Mouse (Mus musculus) midbrain, embryonic 14.5 days (tissue): ENCODE measurements around the gene Tmem239. TPM values are rescaled to one million over a fixed set of nuclear protein-coding genes. Genes with fewer than 3 reads are reported as not detected.

ENCODE experiments used
- ATAC-seq: fragments of 200-750 bp; cut with Nextera tagmentation; 2 replicates; pipeline ENCODE4 v1.8.0; 2017; ENCODE audit warnings: moderate number of reproducible peaks, moderate library complexity; ENCODE audit not compliant: low FRiP score, low TSS enrichment
- DNase-seq: peaks from one replicate; pipeline ENCODE4 v3.0.0-alpha.2; 2015
- H3K27ac ChIP-seq: fragments of 300-500 bp; sonication (generic); replicated peaks from 2 replicates; pipeline ENCODE4 v1.5.1; 2014; ENCODE audit warnings: mild to moderate bottlenecking, low read depth, low read length, moderate library complexity
- H3K27me3 ChIP-seq: fragments of 300-500 bp; sonication (generic); 2 replicates; pipeline ENCODE4 v1.6.1; 2014; ENCODE audit warnings: low read length, control low read depth, mixed read lengths; ENCODE audit not compliant: control insufficient read depth, insufficient read depth
- H3K36me3 ChIP-seq: fragments of 300-500 bp; sonication (generic); 2 replicates; pipeline ENCODE4 v1.6.1; 2014; ENCODE audit warnings: low read length, control low read depth; ENCODE audit not compliant: control insufficient read depth, insufficient read depth
- H3K4me1 ChIP-seq: fragments of 300-500 bp; sonication (generic); 2 replicates; pipeline ENCODE4 v1.6.1; 2014; ENCODE audit warnings: mild to moderate bottlenecking, antibody characterized with exemption, low read length, control low read depth; ENCODE audit not compliant: control insufficient read depth, insufficient read depth
- H3K4me2 ChIP-seq: fragments of 300-500 bp; sonication (generic); 2 replicates; pipeline ENCODE4 v1.6.1; 2014; ENCODE audit warnings: mild to moderate bottlenecking, low read length, moderate library complexity
- H3K4me3 ChIP-seq: fragments of 300-500 bp; sonication (generic); replicated peaks from 2 replicates; pipeline ENCODE4 v1.5.1; 2014; ENCODE audit warnings: low read depth, low read length
- H3K9ac ChIP-seq: fragments of 300-500 bp; sonication (generic); replicated peaks from 2 replicates; pipeline ENCODE4 v1.6.1; 2014; ENCODE audit warnings: mild to moderate bottlenecking, low read length, moderate library complexity
- H3K9me3 ChIP-seq: fragments of 300-500 bp; sonication (generic); 2 replicates; pipeline ENCODE4 v1.6.1; 2016; ENCODE audit warnings: low read length, control low read depth, mixed read lengths; ENCODE audit not compliant: control insufficient read depth
- WGBS: fragments of 180-500 bp; shearing (Covaris S2); extraction: QIAGEN DNeasy Blood & Tissue Kit; methylation state at CpG from one replicate; pipeline ENCODE4 v1.1.7; 2014; 5-methylcytosine and 5-hydroxymethylcytosine counted together
- polyA plus RNA-seq: library from polyadenylated mRNA; unstranded; fragments of >200 nt; fragmentation: Nextera tagmentation; extraction: Ambion mirVana; gene quantifications from 2 replicates; pipeline ENCODE4 v1.2.1, GENCODE M21; 2014

Gene Tmem239
- polyA plus RNA-seq, 1 experiment from 2014 or later: not detected

DNA sequence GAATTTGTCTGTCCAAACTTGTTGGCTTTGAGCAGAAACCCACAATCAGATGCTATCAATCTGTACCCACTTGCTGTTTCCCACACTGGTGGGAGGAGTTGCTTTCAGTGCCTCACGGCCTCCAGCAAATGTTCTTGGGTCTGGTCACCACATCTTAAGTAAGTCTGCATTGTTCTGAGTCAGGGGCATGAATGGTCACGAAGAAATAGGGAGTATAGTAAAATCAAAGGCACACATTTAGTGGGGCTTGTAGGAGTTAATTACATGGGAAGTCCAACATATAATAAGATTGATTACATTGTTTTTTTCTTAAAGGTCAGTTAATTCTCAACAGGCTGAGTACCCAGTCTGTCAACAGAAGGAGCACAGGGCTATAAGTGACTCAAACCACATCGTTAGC is 23.1 kb upstream of the Tmem239 start:
- Histone ChIP-seq H3K4me1 (no peaks in the 10 kb centered on the region), H3K9me3 (no peaks in the 10 kb centered on the region), H3K9ac (no peak overlapping the region), H3K36me3 (no peaks in the 10 kb centered on the region), H3K4me2 (no peak overlapping the region), H3K27ac (no peak overlapping the region), H3K27me3 (no peaks in the 10 kb centered on the region), H3K4me3 (no peak overlapping the region)
- WGBS: 55% methylated on average over 3 of the region's 3 CpGs
- ATAC-seq: no peak
- DNase-seq: no peak

DNA sequence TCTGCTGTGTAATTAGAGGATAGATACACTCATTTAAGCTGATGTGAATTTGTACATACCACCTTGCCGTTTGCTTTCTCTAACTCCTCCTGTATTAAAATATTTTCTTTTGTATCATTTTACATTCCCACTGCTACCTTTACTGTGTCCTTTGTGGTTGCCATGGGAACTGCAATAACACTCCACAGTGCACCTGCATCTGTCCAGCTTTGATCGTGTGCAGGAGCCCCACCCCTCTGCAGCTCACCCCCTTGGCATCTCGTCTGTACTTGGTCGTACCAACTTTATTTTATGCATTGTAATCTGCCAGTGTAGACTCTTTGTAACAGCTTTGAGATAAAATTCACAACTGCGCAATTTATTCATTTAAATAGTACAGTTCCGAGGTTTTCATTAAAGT is 22.4 kb upstream of the Tmem239 start:
- DNase-seq (no peak), ATAC-seq (no peak)
- Histone ChIP-seq H3K4me1 (no peaks in the 10 kb centered on the region), H3K27me3 (no peaks in the 10 kb centered on the region), H3K9me3 (no peaks in the 10 kb centered on the region), H3K9ac (no peak overlapping the region), H3K36me3 (no peaks in the 10 kb centered on the region), H3K4me2 (no peak overlapping the region), H3K27ac (no peak overlapping the region), H3K4me3 (no peak overlapping the region)
- WGBS: 70% methylated on average over 6 of the region's 6 CpGs

DNA sequence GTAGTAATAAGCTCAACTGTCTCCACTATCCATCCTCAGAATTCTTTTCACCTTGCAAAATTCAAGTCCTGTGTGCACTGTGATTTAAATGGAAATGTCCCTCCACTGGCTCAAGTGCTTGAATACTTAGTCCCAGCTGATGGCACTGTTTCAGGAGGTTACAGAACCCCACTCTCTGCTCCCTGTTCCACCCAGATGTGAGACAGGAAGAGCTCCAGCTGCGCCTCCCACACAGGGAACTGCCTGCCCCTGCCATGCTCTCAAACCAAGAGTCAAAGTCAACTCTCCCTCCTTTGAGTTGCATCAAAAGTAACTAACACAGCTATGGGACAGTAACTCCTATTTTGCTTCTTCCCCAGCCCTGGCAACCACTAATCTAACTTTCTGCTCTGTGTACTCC is 20.1 kb upstream of the Tmem239 start:
- H3K27me3 ChIP-seq: no peaks in the 10 kb centered on the region
- no peak overlapping the region for H3K4me3 ChIP-seq
- H3K4me1 ChIP-seq: no peaks in the 10 kb centered on the region
- ATAC-seq: no peak
- 79% methylated on average over 1 of the region's 1 CpGs for WGBS
- no peak overlapping the region for H3K4me2 ChIP-seq
- no peak for DNase-seq
- H3K36me3 ChIP-seq: 0 out of 2 replicates have a peak, but pooled peaks cover 5% of the 10 kb centered on the region
- no peak overlapping the region for H3K9ac ChIP-seq
- no peaks in the 10 kb centered on the region for H3K9me3 ChIP-seq
- no peak overlapping the region for H3K27ac ChIP-seq

DNA sequence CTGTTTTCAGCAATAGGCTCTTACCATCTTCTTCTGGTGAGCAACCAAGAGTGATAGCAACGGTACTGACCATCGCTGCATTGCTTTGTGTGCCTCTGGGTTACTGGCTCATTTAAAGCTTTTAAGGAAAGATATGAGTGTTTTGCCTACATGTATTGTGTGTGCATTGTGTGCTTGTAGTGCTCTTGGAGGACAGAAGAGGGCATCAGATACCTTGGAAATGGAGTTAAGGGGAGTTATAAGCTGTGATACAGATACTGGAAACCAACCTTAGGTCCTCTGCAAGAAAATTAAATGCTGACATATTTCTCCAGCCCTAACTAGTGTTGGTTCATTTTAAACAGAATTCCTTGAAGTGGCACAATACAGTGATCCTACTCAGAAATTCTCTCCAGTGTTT is 17.5 kb upstream of the Tmem239 start:
- DNase-seq (no peak), ATAC-seq (no peak)
- 83% methylated on average over 2 of the region's 2 CpGs for WGBS
- no peaks in the 10 kb centered on the region for H3K27me3 ChIP-seq
- H3K4me3 ChIP-seq: no peak overlapping the region
- H3K9me3 ChIP-seq: no peaks in the 10 kb centered on the region
- H3K36me3 ChIP-seq: 0 out of 2 replicates have a peak, but pooled peaks cover 14% of the 10 kb centered on the region
- H3K9ac ChIP-seq: no peak overlapping the region
- H3K4me1 ChIP-seq: no peaks in the 10 kb centered on the region
- H3K27ac ChIP-seq: no peak overlapping the region
- no peak overlapping the region for H3K4me2 ChIP-seq

DNA sequence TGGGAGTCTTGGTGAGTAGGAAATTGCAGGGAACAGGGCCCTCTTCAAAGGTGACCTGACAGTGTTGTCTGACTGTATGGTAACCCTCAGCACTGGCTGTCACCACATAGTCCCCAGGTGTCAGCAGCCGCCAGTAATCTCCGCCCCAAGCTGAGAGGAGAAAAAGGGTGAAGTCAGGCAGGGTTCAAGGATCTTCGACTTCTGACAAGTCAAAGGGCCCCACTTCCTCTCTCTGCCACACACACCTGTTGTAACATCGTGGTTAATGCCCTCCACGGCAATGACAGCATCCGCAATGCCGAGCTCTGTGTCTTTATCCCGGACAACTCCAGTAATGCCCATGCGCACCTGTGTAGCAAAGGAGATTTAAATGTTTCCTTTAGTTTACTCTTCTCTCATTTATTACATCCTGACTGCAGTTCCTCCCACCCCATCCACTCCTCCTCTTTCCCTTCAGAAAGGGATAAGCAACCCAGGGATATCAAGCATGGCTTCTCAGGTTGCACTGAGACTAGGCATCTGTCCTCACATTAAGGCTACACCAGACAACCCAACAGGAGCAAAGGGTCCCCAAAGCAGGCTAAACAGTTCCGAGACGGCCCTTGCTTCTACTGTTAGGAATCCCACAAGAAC is 15.2 kb upstream of the Tmem239 start:
- H3K36me3 ChIP-seq: 0 out of 2 replicates have a peak, but pooled peaks cover 14% of the 10 kb centered on the region
- ATAC-seq: no peak
- no peak overlapping the region for H3K27ac ChIP-seq
- H3K4me2 ChIP-seq: no peak overlapping the region
- DNase-seq: no peak
- no peak overlapping the region for H3K4me3 ChIP-seq
- WGBS: 86% methylated on average over 11 of the region's 11 CpGs
- H3K9ac ChIP-seq: no peak overlapping the region
- H3K27me3 ChIP-seq: no peaks in the 10 kb centered on the region
- H3K9me3 ChIP-seq: no peaks in the 10 kb centered on the region
- no peaks in the 10 kb centered on the region for H3K4me1 ChIP-seq

DNA sequence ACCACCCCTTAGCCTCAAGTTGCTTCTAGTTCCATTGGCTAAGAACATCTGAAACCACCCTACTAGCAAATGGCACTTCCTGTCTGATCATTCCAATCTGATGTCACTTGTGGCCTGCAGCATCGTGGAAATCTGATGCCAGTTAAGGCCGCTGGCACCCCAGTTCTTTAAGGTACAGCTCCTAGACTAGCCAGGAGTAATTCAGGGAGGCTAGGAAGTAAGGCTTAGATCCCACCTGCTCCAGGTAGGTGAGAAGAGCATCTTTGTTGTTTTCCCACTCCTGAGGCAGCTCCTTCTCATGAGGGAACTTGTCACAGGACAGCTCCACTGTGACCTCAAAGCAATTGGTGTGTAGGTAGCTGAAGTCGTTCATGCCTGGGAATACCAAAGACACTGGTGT is 13.4 kb upstream of the Tmem239 start:
- peaks cover 1% of the 10 kb centered on the region; the same call in 1 of the 2 replicates for H3K27me3 ChIP-seq
- no peaks in the 10 kb centered on the region for H3K9me3 ChIP-seq
- ATAC-seq (no peak), DNase-seq (no peak)
- peaks cover 5% of the 10 kb centered on the region; the same call in 1 of the 2 replicates for H3K4me1 ChIP-seq
- no peak overlapping the region for H3K4me2 ChIP-seq
- no peak overlapping the region for H3K27ac ChIP-seq
- 83% methylated on average over 3 of the region's 3 CpGs for whole genome bisulfite sequencing
- no peak overlapping the region for H3K9ac ChIP-seq
- H3K36me3 ChIP-seq: 0 out of 2 replicates have a peak, but pooled peaks cover 14% of the 10 kb centered on the region
- no peak overlapping the region for H3K4me3 ChIP-seq

DNA sequence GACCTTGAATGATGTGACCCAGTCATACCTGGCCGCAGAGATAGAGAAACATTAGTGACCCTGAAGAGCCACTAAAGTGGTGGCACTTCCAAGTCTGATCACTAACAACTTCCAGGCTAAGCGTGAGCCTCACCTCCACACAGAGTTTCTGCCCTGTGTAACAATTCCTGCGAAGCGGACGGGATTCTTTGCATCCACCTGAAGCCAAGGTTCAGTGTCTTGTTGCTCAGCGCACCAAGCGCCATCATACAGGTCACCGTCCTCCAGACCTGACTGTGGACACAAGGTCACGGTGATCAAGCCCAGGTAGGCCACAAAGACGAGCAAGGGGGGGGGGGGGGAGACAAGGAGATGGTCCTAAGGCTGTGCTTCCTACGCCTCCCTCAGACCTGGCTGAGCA is 10.6 kb upstream of the Tmem239 start:
- WGBS: 97% methylated on average over 11 of the region's 11 CpGs
- Histone ChIP-seq H3K4me2 (no peak overlapping the region), H3K9ac (no peak overlapping the region), H3K36me3 (0 out of 2 replicates have a peak, but pooled peaks cover 12% of the 10 kb centered on the region), H3K27me3 (peaks cover 10% of the 10 kb centered on the region; the same call in 1 of the 2 replicates), H3K27ac (no peak overlapping the region), H3K4me1 (peaks cover 9% of the 10 kb centered on the region; the same call in 1 of the 2 replicates), H3K9me3 (no peaks in the 10 kb centered on the region), H3K4me3 (no peak overlapping the region)
- no peak for ATAC-seq
- no peak for DNase-seq

DNA sequence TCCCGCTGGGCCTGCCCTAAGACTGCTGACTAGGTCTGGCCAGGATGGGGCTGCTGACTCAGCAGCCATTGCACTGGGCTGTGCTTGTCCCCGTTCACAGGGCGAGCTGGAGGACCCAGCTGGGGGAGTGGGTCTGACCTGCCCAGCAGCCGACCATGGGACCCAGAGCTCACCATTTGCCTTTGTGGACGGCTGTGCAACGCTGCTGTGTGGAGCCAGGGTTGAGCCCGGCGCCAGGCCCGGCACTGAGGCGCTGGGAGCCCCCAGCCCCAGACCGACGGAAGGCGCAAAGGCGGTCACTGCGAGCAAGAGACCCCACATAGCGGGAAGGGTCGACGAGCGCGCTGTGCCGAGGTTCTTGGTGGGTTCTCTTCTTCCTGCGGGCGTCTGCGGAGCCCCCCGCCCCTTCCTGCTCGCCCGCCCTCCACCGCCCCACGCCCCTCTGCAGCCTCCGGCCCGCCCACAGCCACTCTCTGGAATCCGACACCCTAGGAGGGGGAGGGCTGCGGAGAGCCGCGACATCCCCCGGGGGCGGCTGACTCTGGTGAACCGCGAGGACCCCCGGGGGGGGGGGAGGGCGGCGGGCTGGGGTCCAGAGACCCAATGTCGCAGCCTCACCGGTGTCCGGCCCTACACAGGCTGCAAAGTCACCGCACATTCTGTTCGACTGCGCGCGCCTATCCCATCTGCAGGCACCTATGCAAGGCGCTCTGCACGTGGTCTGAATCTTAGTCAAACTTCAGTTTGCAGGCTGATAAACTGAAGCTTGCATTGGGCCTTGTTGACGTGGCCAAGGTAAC is 8.9 kb upstream of the Tmem239 start, which contains the start of gene Cpxm1:
Gene Cpxm1, minus strand, starts transcription at position 389 of the 800 bp plus-strand sequence.
- DNase-seq (peak; percentile 66), ATAC-seq (peak; percentile 78)
- H3K36me3 ChIP-seq: 0 out of 2 replicates have a peak, but pooled peaks cover 8% of the 10 kb centered on the region
- no peaks in the 10 kb centered on the region for H3K9me3 ChIP-seq
- H3K9ac ChIP-seq: peak within 1 kb of the TSS; percentile 64
- peak within 1 kb of the TSS; percentile 49 for H3K4me3 ChIP-seq
- H3K27me3 ChIP-seq: peaks cover 10% of the 10 kb centered on the region; the same call in 1 of the 2 replicates
- H3K27ac ChIP-seq: 0 out of 2 replicates have a peak within 1 kb of the TSS, but pooled peaks have one; percentile 37
- H3K4me1 ChIP-seq: peaks cover 9% of the 10 kb centered on the region; the same call in 1 of the 2 replicates
- H3K4me2 ChIP-seq: peak within 1 kb of the TSS; percentile 93
- WGBS: under 1% methylated on average over 50 of the region's 53 CpGs
